Mouse (Mus musculus) brain, embryonic 14.5 days (tissue): ENCODE measurements at regions not wholly inside any gene's neighbourhood (a gene's known extent, or its start where the extent isn't known, plus 50 kb on each side); places are given as distances from the start of the nearest gene placed in this dataset.
A peak's percentile ranks its signal among the peaks of the same experiment; 100 is the strongest.

ENCODE experiments used
- DNase-seq: peaks from one replicate; pipeline ENCODE4 v3.0.0-alpha.2; 2011; ENCODE audit warnings: low read depth
- CTCF ChIP-seq: fragments of 200-500 bp; IDR thresholded peaks from 2 replicates; pipeline ENCODE4 v1.5.1; 2012; ENCODE audit warnings: inconsistent platforms, mild to moderate bottlenecking, moderate library complexity, borderline replicate concordance; ENCODE audit not compliant: insufficient read depth, insufficient read length; ENCODE audit errors: extremely low read depth
- POLR2A ChIP-seq: fragments of 200-500 bp; IDR thresholded peaks from 2 replicates; pipeline ENCODE4 v1.6.1; 2012; ENCODE audit warnings: mild to moderate bottlenecking, inconsistent platforms, borderline replicate concordance; ENCODE audit not compliant: poor library complexity, insufficient read depth, insufficient read length, severe bottlenecking; ENCODE audit errors: extremely low read depth

DNA sequence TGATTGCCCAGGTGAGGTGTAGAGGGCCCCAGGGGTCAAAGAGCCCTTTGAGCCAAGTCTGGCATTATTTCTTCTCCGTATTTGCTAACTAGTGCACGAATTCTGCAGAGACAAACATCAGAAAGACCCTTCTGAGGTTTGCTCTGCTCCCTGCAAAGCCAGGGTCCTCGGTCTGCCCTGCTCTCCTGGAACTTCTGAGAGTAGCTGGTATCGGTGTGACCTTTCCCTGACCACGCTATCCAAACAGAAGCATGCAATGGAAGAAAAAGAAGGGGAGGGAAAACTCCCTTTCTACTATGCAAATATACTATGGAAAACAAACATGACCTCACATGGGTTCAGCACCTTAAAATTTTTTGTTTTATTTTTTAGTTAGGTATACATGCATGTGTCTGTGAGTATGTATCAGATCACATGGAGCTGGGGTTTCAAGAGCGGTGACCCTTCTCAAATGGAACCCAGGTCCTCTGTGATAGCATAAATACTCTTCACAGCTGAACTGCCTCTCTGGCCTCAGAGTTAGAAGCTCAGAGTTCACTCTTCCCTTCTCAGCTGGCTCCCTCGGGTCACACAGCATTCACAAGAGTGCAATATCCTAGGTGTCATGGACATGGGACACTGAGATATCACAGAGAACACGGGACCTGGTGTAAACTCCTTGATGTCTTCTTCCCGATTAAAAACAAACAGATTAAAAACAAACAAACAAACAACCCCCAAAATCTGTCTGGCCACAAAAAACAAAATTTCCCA is 144.7 kb downstream of the Bcl2l11 start:
- TF ChIP-seq POLR2A (no peak), CTCF (no peak)
- no peak for DNase-seq

GRCm38 (mm10) chr2:128272789-128273188 is 147.0 kb downstream of the Bcl2l11 start:
- TF ChIP-seq POLR2A (no peak), CTCF (no peak)
- DNase-seq, result no peak

DNA sequence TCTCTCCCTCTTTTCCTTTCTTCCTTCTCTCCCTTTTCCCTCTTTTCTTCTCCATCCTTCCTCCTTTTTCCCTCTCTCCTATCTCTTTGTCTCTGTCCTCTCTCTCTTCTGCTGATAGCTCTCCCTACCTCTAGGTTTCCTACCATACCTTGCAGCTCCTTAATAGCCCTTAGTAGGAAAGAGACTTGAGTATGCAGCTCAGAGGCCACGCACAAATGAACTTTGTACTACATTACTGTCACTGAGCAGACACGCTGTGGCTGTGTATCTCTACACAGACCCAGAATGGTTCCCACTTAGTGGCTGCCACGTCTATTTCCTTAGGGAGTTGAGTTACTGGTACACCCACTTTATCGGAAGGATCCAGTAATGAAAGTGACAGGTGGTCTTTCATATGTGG is 147.5 kb downstream of the Bcl2l11 start:
- TF ChIP-seq POLR2A (no peak), CTCF (no peak)
- DNase-seq, result no peak

DNA sequence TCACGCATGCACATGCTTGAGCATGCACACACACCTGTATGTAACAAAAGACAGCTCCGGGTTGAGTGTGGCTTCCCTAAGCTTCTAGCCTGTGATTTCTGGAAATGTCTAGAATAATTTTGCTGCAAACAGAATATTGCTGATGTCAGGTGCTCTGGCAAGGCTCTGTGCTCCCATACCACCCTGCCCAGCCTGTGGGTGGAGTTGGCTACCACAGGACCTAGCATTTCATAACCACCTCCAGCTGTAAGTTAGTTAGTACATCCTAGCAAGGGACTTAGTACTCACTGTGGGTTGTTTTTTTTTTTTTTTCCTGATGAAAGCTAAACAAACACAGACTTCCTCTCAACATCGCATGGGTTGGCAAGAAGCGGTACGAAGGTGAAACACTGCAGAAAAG is 150.5 kb downstream of the Bcl2l11 start:
- no peak for DNase-seq
- TF ChIP-seq POLR2A (no peak), CTCF (no peak)

GRCm38 (mm10) chr2:128277387-128278123 is 151.7 kb downstream of the Bcl2l11 start:
- DNase-seq, result peak; percentile 85
- TF ChIP-seq CTCF, result no peak
- TF ChIP-seq POLR2A, result no peak

DNA sequence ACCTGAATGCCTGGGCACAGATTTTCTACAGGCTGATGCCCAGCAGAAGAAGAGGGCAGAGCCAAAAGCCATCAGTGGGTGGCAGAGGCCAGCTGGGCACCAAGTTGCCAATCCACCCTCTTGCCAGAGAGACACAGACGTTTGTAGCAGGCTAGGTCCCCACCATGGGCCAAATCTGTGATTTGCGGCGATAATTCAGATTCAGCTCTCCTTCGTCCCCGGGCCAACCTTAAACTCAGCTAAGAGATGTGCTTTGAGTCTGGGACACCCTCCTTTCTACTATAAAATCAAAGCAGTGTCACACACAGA is 152.2 kb downstream of the Bcl2l11 start:
- DNase-seq, result peak; percentile 74
- no peak for TF ChIP-seq POLR2A
- no peak for TF ChIP-seq CTCF

- TF ChIP-seq CTCF, result no peak
- no peak for TF ChIP-seq POLR2A
- DNase-seq, result peak; percentile 95
These were observed 152.8 kb downstream of the Bcl2l11 start for GRCm38 (mm10) chr2:128278608-128279081.

- no peak for DNase-seq
- TF ChIP-seq POLR2A (no peak), CTCF (no peak)
These were observed 153.4 kb downstream of the Bcl2l11 start for GRCm38 (mm10) chr2:128279127-128279710.

DNA sequence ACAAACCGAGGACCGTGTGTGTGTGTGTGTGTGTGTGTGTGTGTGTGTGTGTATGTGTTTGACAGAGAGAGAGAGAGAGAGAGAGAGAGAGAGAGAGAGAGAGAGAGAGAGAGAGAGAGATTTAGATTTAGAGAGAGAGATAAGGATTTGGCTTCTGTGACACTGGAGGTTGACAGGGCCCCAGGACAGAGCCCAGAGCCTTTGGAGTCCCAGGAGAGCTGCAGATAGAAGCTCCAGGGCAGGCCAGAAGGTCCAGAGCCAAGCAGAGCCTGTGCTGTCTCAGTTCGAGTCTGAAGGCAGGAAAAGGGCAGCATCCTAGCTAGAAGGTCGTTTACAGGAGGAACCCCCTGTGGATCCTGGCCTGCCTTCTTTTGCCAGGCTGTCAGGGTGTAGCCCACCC is 156.8 kb downstream of the Bcl2l11 start:
- no peak for TF ChIP-seq CTCF
- TF ChIP-seq POLR2A, result no peak
- DNase-seq, result no peak

- TF ChIP-seq CTCF, result no peak
- no peak for TF ChIP-seq POLR2A
- peak; percentile 88 for DNase-seq
These were observed 159.1 kb downstream of the Bcl2l11 start for GRCm38 (mm10) chr2:128284822-128285421.

DNA sequence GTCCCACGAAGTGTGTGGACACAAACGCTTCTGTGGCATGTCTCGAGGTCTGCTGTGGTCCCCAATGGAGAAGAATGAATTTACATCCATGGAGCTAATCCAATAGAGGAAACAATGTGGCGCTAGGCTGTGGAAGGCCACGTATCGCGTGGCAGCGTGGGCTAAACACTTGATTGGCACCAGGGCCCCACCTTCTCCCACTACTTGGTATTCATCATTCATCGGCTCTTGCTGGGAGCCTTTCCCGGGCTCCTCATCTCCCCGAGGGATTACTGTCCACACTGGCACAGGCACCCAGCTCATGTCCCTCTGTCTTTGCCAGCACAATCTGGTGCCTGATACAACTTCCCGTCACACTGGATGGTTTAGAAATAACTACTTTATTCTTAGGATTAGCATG is 159.6 kb downstream of the Bcl2l11 start:
- TF ChIP-seq CTCF (no peak), POLR2A (no peak)
- peak; percentile 69 for DNase-seq
